Mouse (Mus musculus) central nervous system, embryonic 14 days (tissue): ENCODE measurements around the gene Kirrel. TPM values are rescaled to one million over a fixed set of nuclear protein-coding genes. Genes with fewer than 3 reads are reported as not detected.

Experiments
- polyA plus RNA-seq: library from polyadenylated mRNA; depleted of rRNA; stranded (reverse); fragments of >200 nt; gene quantifications from 2 replicates; pipeline ENCODE4 v1.2.3, GENCODE M21; 2012; rRNA removed

The Kirrel gene
- polyA plus RNA-seq: 18.4 and 25.6 TPM in 2 replicates

GRCm38 (mm10) chr3:87174096-87174768 lies at the start of gene Kirrel:
TSS of gene Kirrel (minus strand) at chr3:87174747.

Other genes with a start within 250 kb of the Kirrel start
- 60.3 and 70.9 TPM in 2 replicates for gene Cd1d1, start 175.3 kb downstream of the Kirrel start, polyA plus RNA-seq
- gene Fcrls, start 89.0 kb upstream of the Kirrel start, polyA plus RNA-seq: 7.5 and 10.1 TPM in 2 replicates
- gene Cd5l, start 183.1 kb upstream of the Kirrel start, polyA plus RNA-seq: 0.09 and 0.23 TPM in 2 replicates
- gene Fcrl1, start 201.6 kb upstream of the Kirrel start, polyA plus RNA-seq: 0.10 TPM in 2 replicates